Mouse (Mus musculus): ENCODE data around the gene Pcsk5. TPM values are rescaled to one million over a fixed set of nuclear protein-coding genes. Genes with fewer than 3 reads are reported as not detected.

Gene Pcsk5
- total RNA-seq, 1 experiment from 2014 or later: not detected

DNA sequence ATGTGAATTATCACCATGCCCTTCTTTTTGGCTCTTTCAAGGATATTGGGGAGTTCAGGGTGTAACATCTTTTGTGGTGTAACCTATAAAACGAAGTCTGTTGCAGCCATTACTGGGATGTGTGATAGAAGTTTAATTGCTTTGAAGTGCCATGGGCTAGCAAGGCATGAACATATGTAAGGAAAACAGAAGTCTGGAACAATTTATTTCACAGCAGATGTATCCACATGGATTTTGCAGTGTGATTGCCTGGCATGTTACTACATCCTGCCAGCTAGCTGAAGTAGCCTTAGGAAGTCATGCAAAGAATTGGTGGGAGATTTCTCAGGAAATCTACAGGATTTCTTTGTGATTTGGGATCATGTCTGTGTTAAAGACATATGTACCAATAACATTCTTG is 230.9 kb downstream of the Pcsk5 start:
- ATAC-seq (replicated peaks; ENCODE audit: insufficient number of reproducible peaks, low FRiP score, low TSS enrichment, poor library complexity, severe bottlenecking): no peak

DNA sequence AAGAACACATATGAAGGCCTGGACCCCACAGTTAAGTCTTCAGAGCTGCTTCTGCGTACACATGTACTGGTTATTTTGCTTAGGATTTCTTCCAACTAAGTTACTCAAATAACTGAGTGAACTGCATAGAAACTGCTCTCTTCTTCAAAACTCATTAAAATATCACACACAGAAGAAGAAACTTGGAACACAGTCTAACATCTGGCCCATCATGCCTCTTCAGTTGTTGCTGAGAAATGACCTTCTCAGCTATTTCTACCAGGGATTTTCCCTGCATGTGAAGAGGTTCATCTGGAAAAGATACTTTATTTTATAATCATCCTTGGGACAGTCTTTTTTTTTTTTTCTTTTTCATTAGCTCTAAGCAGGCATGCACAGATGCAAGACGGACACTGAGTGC is 231.3 kb downstream of the Pcsk5 start:
- ATAC-seq (replicated peaks; ENCODE audit: insufficient number of reproducible peaks, low FRiP score, low TSS enrichment, poor library complexity, severe bottlenecking): no peak

DNA sequence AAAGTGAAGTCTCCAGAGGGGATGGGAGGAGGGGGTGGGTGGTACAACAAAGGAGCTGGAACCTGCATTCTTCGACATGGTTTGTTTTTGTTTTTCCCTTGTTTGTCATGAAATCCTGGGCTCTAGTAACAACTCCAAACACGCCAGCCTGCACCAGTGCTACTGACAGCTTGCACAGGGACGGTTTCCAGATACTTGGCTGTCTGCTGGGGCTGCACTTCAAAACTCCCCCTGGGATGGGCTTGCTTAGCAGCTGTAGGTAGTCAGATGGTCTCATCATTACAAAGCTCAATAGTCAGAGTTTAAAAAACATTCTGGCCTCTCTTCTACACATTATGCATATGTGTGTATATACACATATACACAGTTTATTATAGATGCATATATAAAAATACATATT is 234.1 kb downstream of the Pcsk5 start:
- ATAC-seq (replicated peaks; ENCODE audit: insufficient number of reproducible peaks, low FRiP score, low TSS enrichment, poor library complexity, severe bottlenecking): no peak

DNA sequence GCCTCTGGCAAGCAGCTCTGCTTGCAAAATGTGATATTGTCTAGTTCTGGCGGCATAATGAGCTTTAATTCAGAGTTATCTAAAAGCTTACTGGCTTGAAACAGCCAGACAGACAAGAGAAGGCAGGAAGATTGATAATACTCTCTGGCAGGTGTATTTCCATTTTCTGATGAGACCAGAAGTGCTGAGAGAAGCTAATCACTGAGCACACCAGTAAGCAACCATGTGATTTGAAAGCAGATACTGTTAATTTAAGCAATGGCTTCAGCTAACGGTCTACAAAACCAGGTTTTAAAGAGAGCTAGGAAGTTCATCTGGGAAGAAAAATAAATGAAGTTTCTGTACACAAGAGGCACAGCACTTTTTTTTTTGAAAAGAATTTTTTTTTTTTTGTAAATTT is 237.1 kb downstream of the Pcsk5 start:
- no peak for ATAC-seq (replicated peaks; ENCODE audit: insufficient number of reproducible peaks, low FRiP score, low TSS enrichment, poor library complexity, severe bottlenecking)

DNA sequence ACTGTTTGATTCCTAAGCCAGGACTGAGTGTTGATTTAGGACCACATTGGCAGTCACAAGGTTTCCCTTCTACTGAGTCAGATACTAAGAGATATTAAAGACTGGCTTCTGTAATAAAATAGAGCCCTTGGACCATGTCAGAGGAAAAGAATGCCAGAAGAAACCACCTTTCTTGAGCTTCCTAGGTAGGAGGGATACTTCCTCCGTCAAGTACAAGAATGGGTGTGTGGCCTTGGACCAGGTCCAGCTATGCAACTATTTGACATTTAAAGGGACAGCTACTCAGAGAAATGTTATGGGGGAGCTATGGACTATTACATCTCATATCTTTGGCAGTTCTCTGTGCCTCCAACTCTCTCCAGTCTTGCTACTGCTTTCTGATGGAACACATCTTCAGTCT is 244.6 kb downstream of the Pcsk5 start:
- no peak for ATAC-seq (replicated peaks; ENCODE audit: insufficient number of reproducible peaks, low FRiP score, low TSS enrichment, poor library complexity, severe bottlenecking)

DNA sequence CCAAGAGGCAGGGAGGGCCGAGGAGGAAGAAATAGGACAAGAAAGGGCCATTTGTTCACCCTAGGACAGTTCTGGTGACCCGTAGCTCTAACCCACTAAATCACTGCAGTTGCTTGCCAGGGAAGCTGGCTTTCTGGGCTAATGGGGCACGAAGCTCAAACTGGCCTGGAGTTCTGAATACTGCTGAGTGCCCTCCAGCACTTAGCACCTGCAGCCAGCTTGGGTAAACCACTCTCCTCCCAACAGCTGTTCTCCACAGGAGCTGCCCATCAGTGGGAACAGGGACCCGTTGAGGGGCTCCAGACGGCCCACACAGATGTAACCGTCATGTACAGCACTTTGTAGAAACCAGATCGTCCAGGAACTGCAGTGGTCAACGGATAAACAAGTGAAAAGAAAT is 246.1 kb downstream of the Pcsk5 start:
- ATAC-seq (replicated peaks; ENCODE audit: insufficient number of reproducible peaks, low FRiP score, low TSS enrichment, poor library complexity, severe bottlenecking): no peak

DNA sequence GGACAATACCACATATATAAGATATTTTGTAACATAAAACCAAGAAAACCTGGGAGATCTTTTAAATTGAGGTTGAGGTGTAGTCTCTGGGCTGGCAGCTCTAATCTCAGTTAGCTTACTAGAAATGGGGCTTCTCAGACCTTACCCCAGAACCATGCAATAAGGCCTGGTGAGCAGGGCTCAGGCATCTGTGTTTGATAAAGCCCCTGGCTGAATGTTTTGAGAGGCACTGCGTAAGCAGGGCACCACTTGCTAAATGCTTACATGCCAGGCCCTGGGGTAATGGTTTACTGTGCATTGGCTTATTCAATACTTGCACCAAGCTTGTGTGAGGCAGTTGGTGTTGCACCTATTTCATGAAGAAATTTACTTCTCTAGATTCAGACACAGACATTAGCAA is 247.1 kb downstream of the Pcsk5 start:
- no peak for ATAC-seq (replicated peaks; ENCODE audit: insufficient number of reproducible peaks, low FRiP score, low TSS enrichment, poor library complexity, severe bottlenecking)

DNA sequence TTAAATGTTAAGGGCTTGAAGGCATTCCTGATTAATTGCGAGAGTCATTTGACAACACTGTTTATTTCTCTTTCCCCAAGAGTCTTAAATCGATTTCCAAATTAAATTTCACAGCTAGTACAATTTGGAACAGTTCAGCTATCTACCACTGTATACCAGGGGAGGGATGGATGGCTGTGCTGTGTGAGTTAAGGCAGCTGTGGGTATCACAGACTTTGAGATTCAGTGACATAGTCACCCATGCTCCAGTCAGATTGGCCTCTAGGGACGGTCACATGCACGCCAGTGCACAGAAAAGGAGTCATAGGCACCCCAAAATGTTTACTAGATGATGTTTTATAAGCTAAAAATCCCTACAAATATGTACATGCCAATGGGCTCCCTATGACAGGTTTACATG is 260.0 kb downstream of the Pcsk5 start:
- no peak for ATAC-seq (replicated peaks; ENCODE audit: insufficient number of reproducible peaks, low FRiP score, low TSS enrichment, poor library complexity, severe bottlenecking)

DNA sequence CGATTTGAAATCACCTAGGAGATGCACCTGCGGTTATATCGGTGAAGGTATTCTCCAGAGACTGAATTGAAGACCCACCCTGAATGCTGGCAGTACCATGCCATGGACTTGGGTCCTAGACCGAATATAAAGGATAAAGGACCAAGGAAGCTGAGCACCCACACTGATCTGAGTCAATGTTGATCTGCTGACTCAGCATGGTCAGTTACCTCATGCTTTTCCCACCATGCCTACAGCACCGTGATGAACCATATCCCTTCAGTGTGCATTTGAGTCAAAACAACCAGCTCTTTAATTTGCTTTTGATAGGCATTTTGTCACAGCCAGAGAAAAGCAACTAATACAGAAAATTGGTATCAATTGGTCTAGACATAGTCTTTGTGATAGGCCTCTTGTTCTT is 262.9 kb downstream of the Pcsk5 start:
- ATAC-seq (replicated peaks; ENCODE audit: insufficient number of reproducible peaks, low FRiP score, low TSS enrichment, poor library complexity, severe bottlenecking): no peak

DNA sequence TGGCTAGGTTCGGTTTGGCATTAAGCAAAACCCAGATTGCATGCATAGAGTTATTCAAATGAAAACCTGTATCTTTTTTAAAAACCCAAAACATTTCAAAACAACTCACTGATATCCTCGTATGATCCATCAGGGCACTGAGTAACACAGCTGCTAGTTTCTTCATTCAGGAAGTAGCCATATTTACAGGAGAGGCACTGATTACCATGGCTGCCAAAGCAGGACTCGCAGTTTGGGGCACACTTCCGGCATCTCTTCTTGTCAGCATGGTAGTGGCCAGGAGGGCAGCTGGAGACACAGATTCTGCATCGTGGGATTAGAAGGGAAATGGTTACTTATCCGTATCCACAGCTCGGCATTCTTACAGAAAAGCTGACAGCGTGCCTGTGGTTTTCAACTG is 265.1 kb downstream of the Pcsk5 start:
- ATAC-seq (replicated peaks; ENCODE audit: insufficient number of reproducible peaks, low FRiP score, low TSS enrichment, poor library complexity, severe bottlenecking): no peak

DNA sequence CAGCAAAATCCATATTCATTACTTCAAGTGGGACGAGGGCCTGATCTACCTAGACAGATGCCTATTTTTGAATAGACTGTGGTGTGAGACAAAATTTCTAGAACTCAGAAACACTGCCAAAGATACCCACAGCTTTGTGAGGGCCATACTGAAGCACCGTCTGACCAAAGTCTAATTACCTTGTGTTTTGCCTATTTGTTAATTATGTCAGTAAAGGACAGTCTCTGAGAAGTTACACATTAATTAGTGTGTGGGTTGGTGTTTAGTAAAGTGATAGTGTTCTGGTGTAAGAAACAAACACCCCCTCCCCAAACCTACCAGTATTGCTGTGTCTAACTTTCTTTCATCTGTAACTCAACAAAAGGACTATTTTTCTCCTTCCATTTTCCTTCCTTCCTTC is 266.5 kb downstream of the Pcsk5 start:
- ATAC-seq (replicated peaks; ENCODE audit: insufficient number of reproducible peaks, low FRiP score, low TSS enrichment, poor library complexity, severe bottlenecking): no peak

DNA sequence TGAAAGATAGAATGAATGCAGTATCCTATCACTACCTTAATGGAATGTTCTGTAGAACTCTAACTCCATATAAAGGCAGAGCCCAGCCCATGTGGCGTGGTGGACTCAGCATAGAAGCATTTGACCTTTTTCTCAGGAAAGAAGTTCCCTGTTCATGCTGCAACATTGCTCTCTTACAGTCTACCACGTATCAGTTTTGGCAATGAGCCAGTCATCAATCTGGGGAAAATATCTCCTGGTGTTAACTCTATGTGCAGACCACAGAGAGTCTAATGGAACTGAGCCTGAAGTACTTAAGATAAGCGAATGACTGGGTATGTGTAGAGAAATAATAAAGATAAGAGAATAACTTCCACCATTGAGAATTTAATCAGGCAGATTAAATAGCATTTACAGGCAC is 270.2 kb downstream of the Pcsk5 start:
- ATAC-seq (replicated peaks; ENCODE audit: insufficient number of reproducible peaks, low FRiP score, low TSS enrichment, poor library complexity, severe bottlenecking): no peak

DNA sequence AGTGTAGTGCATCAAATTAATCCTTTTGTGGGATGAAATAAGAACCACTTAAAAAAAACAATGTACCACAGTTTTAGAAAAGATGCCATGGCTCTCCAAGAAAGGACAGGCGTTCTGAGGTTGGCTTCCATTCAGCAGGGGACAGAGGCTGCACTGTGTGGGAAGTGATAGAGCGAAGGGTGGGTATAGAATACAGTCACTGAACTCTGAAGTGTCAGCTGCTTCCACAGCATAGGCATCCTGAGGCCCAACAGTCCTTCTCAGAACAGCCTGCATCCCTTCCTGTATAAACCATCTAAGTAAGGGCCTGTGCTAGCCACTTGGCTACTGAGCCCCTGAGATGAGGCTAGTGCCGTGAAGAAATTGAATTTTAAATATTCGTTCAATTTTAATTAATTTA is 271.3 kb downstream of the Pcsk5 start:
- no peak for ATAC-seq (replicated peaks; ENCODE audit: insufficient number of reproducible peaks, low FRiP score, low TSS enrichment, poor library complexity, severe bottlenecking)

DNA sequence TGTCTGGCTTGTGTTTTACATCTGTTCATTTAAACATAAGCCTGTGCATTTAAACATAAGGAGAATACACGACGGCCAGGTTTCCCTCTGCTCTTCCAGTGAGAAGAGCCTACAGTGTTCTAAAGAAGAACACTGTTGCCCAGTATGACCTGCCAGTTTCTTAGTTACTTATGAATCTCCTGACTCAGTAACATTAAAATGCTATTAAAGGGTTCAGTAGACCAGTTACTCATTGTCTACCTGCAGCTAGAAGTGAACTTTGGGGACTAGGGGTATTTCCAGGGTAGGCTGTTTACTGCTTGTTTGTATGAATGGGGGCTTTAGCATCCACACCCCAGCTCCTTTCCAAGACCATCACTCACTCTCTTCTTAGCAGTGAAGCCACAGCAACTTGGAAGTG is 278.7 kb downstream of the Pcsk5 start:
- ATAC-seq (replicated peaks; ENCODE audit: insufficient number of reproducible peaks, low FRiP score, low TSS enrichment, poor library complexity, severe bottlenecking): no peak

DNA sequence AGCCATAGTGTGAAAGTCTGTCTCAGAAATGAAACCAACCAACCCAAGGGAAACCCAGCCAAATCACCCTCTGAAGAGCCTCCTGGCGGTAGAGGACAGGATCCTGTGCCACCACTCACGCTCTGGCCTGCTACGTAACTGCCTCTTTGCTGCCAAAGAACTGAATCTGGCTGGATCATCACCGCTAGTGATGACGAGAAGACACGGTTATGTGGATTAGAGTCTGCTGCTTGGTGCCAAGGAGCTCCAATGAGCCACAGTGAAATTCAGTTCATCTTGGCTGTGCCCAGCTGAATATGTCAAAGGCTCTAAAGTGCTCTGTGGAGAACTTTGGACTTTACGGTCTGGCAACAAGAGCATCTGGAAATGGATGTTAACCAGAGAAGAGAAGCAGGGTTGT is 282.3 kb downstream of the Pcsk5 start:
- ATAC-seq (replicated peaks; ENCODE audit: insufficient number of reproducible peaks, low FRiP score, low TSS enrichment, poor library complexity, severe bottlenecking): no peak

DNA sequence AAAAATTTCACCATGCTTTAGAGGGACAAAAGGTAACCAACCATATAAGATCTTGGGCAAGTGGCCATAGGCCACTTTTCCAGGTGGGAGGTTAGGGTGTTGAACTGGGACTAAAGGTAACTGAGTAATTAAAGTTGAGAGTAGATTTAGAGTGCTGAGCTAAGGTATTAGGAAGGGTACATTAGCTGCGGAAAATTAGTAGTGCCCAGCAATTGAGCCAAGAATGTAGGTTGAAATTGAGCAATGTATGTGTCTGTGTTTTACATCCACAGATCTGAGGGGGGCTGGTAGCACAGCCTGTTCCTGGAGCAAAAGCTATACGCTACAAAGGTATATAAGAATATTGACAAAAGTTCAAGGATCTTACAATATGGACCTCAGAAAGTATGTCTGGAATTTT is 282.9 kb downstream of the Pcsk5 start:
- no peak for ATAC-seq (replicated peaks; ENCODE audit: insufficient number of reproducible peaks, low FRiP score, low TSS enrichment, poor library complexity, severe bottlenecking)

DNA sequence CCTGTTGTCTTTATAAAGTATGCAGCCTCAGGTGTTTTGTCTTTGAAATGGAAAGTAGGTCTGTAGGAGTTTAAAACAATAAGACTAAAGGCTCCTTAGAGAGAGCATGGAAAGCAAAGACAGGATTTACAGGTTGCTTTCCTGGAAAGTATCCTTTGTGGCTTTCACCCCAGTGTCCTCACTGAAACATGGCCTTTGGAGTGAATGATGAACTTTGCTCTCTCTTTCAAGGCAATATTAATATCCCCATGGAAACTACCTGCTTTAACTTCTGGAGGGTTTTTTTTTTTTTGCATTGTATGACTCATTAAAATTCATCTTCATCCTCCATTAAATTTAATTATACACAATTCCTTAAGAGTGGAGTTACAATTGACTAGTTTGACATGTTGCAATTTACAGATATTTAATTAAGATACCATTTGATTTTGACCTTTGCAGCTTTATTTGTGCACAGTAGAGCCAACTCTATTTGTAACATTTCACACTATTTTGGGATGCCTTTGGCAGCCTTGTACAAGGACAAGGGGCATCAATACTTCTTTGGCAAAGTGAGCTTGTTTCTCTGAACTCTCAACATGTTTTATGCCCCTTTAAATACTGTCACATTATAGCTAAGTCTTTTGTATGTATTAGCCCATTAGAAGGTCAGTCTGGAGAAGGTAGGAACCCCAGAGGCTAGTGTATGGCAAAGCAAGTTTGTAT is 283.9 kb downstream of the Pcsk5 start:
- ATAC-seq (replicated peaks; ENCODE audit: insufficient number of reproducible peaks, low FRiP score, low TSS enrichment, poor library complexity, severe bottlenecking): no peak

DNA sequence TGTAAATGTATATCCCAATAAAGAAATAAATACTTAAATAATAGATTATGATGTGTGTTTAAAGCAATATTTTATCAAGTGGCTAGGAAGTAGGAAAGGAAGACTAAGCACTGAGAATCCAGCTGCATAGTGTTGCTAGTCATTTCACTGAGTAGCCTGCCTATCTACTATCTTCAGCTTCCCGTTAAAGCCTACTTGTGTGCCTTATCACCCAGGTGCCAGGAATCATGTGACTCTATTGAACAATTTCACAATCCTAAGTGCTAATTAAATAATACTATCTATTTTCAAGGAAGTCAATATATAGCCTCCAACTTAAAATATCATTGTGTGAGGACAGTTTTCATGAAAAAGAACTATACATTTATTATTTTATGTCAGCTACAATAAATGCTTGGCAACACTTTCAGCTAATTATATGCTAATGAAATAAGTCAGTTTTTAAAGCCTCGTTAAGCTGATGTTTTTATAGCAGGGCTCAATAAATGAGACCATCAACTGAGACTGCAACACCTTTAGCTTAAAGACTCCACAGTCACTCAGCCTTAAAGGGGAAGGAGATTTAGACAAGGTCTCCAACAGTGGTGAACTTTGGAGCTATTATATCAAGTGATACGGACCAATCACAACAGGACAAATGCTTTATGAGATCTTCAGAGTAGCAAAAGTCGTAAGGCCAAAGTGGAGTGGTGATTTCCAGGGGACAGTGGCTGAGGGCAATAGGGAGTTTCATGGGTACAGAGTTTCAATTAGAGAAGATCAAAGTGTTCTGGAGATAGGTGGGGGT is 308.5 kb downstream of the Pcsk5 start:
- ATAC-seq (replicated peaks; ENCODE audit: insufficient number of reproducible peaks, low FRiP score, low TSS enrichment, poor library complexity, severe bottlenecking): no peak

DNA sequence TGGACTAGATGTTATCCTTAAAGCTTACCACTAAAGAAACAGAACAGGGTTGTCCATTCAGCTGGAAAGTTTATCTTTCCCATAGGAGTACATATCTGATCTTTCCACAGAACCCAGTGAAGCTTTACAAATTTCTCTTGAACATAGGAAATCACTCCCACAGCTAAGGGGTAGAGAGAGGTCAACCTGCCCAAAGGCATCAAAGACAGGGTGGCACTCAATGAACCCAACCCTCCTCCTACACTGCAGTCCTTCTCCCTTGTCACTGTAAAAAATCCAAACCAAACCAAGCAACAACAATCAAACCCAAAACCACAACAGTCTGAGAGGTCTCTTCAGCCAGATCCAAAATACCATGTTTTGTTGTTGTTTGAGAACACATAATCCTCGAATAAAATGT is 311.9 kb downstream of the Pcsk5 start:
- ATAC-seq (replicated peaks; ENCODE audit: insufficient number of reproducible peaks, low FRiP score, low TSS enrichment, poor library complexity, severe bottlenecking): no peak

DNA sequence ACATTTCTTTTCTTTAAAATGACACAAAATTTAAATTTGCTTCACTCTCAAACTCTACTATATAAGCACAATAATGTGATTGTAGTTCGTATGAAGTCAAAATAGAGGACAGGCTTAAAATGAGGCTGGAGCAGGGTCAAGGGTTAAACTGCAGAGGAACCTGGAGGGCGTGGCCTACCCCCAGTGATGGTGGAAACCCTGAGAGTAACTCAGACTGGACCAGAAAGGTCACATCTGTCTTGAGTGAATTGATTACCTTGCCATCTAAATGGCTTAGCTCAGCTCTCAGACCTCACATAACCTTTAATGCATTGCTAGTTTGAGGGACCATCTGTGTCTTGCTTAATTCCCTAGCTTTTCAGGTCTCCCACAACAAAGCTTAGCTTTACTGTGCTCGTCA is 323.0 kb downstream of the Pcsk5 start:
- ATAC-seq (replicated peaks; ENCODE audit: insufficient number of reproducible peaks, low FRiP score, low TSS enrichment, poor library complexity, severe bottlenecking): no peak
